Mouse (Mus musculus): ENCODE results near the gene Cdca4.
"Not testable (repeated sequence)": the region's sequence is repeated elsewhere in the genome, so short reads cannot be mapped to it uniquely, and the experiment has no call there.

Gene Cdca4

DNA sequence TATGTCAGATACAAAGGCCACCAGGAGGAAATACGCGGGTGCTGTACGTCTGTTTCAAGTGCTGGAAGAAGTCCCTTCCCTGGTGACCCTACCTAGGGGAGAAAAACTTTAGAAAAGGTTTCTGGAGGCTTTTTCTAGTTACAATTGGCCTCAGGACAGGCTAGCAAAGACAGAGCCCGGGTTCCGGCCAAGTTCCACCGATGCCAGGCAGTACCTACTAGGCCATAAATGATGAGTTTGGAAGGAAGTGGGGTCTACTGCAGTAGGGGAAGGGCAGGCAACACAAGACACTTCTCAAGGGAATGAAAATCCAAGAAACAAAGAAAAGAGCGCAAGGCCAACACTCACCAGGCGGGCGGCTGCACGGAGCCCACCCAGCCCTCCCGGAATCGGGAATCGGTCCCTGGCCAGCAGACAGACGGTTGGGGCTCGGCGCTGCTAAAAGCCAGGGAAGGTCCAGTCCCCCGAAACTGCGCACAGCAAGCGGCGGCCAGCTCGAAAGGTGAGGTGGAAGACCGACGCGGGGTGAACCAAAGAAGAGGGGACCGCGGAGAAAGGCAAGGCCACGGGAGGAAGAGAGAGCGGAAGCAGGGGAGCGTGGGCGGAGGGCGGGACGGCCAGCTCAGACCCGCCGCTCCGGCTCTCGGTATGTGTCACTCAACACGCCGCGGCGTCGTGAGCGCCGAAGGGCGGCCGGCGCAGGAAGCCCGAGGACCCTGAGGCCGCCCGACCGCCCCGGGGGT lies 551 bp downstream of the Cdca4 start:
- no peak for DNase-seq (ENCODE audit: extremely low read depth, insufficient read length, low spot score)

DNA sequence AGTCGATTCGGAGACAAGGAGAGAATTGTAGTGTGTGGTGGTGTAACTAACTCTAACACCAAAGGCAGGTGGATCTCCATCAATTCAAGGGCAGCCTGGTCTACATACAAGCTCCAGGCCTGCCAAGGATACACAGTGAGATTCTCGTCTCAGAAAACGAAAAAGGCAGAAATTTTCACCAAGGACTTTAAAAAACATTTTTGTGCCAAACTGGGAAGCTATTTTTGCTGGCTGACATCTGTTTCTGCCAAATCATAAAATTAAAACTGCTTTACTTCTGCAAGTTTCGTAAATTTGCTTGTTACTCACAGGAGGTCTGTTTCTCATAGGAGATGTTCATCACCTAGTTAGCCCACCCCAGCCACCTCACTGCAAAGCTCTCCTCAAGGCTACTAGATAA lies 3.3 kb downstream of the Cdca4 start:
- no peak for DNase-seq (ENCODE audit: extremely low read depth, insufficient read length, low spot score)

DNA sequence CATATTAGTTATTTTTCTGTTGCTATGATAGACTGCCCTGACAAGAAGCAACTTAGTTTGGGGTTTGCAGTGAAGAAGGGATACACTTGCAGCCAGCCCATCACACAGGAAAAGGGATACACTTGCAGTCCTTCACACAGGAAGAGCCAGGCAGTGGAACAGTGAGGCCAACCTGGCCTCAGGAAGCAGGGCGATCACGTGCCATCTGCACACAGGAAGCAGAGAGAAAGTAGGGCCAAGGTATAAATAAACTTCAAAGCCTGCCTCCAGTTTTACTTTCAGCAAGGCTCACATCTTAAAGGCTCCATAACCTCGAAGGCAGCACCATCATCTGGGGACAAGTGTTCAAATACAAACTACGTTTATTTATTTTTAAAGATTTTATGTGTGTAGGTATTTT lies 6.0 kb downstream of the Cdca4 start:
- no peak for DNase-seq (ENCODE audit: extremely low read depth, insufficient read length, low spot score)

DNA sequence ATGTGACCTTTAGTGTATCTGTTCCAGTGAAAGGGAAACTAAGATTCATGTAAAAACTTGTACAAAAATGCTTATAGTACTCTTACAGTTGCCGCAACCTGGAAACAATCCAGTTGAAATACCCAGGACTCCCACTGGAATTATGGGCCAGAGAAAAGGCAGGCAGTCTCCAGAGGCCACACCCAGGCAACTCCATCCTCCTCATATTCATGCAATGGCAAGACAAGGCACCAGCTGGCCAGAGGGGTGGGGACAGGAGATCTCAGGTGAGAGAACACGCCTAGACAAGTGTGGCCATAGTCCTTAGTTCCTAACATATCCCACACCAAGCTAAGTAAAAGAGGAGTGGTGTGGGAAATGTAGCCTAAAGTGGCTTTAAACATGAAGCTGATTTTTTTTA lies 6.5 kb downstream of the Cdca4 start:
- DNase-seq (ENCODE audit: extremely low read depth, insufficient read length, low spot score), result no peak

DNA sequence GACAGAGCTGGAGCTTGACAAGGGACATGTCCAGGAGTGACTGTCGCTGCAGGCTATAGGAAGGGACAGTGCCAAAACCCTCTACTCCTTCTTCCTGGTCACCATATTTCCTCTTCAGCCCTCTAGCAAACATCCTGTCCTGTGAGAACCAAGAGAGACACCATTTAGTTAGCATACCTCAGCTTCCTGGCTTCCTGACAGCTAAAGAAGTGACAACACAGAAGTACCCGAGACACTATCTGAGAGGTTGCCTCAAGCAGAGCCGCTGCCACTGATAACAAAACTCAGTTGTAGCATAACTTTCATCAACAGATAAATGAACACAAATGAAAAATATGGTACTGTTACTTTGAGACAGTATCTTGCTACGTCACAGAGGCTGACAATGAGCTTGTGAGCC lies 7.2 kb downstream of the Cdca4 start:
- no peak for DNase-seq (ENCODE audit: extremely low read depth, insufficient read length, low spot score)

DNA sequence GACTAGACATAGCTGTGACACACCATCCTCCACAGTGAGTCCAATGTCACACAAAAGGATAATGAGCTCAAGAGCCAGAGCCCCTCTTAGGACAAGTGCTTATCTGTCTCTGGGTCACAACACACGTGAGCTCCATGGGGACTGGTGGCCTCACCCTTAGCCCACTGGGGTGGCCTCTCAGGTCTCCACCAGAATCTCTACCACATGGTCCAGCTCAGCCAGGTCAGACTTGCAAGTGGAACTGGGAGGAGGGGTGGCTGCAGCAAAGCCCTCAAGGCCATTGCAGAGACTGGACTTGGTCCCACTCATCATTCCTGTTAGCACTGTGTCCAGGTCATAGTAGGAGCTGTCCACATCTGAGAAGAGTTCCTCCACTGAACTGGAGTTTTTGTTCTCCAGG lies 8.0 kb downstream of the Cdca4 start:
- DNase-seq (ENCODE audit: extremely low read depth, insufficient read length, low spot score), result no peak

DNA sequence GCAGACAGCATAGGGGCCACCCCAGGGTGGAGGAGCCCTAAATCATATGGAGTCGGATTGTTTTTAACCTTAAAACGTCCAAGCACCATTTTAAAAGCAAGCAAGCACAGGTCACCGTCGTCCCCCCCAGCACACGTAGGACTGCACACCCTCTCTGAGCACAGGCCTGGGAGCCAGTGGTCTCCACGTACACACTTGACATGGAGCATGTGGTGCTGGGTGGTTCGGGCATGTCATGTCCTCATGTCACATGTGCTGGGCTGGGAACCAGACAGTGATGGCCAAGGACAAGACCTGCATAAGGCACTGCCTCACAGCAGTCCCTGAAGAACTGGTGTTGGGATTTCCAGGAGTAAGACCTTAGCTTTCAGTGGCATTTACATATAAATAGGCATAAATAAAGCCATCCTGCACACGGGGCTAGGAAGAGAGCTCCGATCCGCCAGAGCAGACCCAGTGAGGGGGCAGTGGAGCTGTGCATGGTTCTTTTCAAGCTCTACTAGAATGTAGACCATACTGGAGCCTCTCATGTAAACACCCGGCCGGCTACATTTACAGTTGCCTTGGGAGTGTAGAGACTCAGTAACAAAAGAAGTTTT lies 8.7 kb downstream of the Cdca4 start:
- no peak for DNase-seq (ENCODE audit: extremely low read depth, insufficient read length, low spot score)

DNA sequence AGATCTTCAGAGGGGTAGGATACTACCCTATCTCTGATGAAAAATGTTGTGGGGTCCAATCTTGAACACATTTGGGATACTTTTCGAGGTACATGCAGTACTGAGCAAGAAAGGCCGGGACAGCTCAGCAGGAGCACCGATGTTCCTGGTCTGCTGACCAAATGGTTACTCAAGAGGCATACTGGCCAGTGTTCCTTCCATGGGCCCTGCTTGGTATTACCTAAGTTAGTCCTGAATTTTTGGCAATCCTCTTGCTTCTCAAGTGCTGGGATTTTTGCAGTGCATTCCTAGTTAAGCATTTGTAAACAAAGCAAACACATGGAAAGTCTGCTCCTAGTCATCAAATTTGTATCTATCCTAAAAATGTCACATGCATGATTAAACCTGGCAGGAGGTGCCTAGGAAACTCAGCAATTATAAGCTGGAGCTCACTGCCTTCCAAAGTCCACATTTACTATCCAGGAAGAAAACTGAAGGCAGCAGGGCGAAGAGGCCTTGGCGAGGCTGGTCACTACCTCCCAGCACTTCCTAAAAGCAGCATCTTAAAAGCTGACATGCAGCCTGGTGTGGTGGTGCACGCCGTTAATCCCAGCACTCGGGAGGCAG lies 10.1 kb downstream of the Cdca4 start:
- no peak for DNase-seq (ENCODE audit: extremely low read depth, insufficient read length, low spot score)

DNA sequence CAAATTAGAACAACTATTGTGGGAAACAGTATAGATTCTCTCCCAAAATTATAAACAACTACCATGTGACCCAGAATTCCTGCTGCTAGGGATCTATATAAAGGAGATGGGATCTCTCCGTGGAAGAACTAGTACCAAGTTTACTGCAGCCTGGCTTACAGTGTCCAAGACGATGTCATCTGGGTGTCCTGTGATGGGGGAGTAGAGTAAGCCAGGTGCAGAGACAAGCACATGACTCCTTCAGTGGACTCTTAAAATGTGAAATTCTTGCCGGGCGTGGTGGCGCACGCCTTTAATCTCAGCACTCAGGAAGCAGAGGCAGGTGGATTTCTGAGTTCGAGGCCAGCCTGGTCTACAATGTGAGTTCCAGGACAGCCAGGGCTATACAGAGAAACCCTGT lies 12.4 kb downstream of the Cdca4 start:
- DNase-seq (ENCODE audit: extremely low read depth, insufficient read length, low spot score), result not testable (repeated sequence)

DNA sequence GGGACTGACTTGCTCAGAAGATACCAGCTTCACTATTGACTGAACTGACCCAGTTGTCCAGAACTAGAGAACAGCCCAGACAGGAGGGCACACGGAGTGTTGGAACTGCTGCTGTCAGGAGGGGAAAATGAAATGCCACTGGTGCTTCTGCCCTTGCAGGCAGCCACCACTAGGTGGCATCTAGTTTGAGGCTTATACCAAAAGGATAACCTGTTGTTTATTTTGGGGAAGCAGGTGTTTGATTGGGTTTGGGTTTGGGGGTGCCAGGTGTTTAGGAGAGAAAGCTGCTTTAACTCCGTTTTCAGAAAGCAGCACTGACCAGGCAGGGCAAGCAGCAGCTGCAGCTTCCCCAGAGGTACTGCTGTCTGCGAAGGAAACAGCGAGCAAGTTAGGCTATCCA lies 12.9 kb downstream of the Cdca4 start:
- DNase-seq (ENCODE audit: extremely low read depth, insufficient read length, low spot score), result no peak

DNA sequence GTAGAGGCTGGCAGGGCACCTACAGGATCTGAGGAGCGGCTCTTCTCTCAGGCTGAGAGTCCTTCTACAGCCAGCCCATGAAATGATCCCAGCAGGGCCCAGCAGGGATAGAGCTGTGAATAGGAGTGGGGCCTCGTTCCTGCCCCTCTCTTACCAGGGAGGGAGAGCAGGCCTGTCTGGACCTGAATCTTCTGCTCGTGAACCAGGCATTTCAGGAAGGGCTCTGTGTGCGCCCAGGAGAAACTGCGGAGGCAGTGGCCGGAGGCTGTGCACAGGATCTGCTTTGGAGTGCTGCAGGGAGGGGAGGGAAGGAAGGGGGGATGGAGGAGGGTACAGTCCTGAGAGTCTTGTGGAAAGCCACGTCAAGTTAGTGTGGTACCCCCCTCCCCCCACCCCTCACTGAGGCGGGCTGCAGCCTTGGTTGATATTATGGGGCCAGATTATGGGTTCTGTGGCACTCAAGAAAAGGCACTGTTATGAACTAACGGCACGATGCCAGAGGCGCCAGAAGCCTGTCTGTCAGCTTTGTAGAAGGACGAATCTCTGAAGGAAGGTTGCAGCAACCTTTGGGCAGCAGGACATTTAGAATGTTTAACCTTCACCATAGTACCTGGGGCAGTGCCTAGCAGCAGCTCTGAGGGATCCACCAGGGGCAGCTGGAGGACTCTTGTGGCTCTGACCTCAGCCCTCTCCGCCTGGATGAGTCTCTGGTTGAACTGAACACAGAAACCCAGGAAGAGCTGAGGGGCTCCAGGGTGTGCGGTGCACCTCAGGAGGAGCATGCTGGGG lies 14.3 kb downstream of the Cdca4 start:
- no peak for DNase-seq (ENCODE audit: extremely low read depth, insufficient read length, low spot score)

DNA sequence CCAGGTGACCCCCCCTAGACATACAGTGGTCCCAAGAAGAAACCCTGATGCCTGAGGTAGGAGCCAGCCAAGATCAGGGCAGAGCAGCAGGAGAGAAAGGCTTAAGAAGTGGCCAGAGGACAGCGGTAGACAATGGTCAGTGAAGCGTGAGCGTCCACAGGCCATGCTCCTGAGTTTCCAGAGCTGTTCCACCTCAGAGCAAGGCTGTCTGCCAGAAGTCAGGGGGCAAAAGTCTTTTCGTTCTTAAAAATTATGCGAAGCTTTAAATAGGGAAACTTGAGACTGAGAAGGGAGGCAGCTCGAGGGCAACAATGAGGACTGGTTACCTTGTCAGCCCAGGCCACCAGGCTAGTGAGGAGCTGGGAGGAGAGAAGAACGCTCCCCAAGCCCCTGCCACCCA lies 15.9 kb downstream of the Cdca4 start:
- no peak for DNase-seq (ENCODE audit: extremely low read depth, insufficient read length, low spot score)

DNA sequence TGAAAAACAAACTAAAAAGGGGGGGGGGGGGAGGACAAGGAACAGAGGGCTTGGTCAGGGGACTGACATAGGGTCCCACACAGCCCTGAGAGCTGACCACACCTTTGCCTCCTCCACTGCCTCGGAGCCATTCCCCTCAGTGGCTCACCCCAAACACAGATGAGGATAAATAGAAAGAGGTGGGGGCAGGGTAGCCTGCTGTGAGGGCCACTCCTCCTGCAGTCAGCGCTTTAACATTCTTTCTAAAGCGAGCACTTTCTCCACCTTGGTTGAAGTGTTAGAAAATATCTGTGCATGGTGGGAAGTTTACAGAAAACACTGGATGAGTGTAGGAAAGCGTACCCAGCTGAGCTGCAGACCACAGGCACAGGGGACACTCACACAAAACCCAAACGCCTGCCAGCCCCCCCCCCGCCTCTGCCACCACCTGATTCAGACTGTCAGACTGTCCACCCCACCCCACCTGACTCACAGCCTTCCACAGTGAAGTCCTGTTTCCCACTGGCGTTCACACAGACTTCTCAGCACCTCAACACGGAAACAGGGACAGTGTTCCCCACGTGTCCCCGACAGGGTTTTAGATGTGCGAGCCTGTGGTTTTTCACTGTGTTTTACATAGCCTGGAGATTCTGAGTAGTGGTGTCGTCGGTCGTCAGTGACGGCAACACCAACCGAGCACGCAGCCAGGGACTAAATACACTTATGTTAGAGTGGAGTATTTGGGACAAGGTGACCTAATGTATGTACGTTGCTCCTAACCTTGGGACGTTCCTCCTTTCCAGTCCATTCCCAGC lies 18.9 kb downstream of the Cdca4 start:
- no peak for DNase-seq (ENCODE audit: extremely low read depth, insufficient read length, low spot score)

DNA sequence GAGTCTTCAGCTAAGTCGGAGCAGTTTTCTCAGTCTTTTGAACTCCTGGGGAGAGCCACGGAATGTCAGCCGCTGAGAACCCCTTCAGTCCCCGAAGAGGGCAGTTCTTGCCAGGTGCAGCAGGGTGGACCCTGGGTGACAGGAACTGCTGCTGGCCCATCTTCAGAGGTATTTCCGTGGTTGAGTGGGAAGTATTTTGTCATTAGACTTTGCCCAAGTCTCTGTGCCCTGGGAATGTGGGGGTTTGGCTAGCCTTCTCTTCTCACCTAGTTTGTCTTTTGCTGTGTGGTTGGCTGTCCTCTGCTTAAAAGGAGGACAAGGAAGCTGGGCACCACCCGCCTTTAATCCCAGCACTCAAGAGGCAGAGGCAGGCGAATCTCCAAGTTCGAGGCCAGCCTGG lies 19.6 kb downstream of the Cdca4 start:
- DNase-seq (ENCODE audit: extremely low read depth, insufficient read length, low spot score), result no peak

DNA sequence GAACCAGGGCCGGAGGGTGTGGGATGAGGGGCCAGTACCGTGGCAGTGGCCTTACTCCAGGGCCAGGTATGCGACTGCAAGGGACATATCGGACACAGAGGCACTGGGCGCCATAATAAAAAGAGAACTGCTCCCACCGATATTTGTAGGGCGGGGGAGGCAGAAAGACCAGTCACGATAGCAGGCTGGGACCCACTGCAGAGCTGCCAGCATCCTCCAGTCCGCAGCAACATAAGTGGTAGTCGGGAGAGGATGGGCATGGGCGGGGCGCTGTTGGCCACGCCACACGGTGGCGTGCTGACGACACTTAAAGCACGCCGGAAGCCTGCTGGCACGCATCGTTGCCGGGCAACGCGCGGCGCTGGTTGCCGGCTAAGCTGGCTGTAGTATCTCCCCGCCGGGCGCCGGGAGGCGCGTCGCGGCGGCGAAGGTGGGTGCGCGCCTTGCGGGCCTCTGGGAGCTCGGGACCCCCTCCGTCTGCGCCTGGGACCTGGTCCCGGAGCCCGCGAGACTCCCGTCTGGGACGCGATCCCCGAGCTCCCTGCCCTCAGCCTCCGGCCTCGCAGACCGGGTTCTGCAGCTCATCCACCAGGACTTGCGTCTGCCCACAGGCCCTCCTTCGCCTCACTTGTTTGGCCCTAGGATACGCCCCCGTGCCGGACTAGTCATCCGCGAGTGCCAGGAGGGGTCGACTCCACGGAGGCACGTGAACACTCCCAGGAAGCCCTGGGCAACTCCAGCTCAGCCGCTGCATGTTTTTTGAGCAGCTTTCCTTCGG lies 20.4 kb downstream of the Cdca4 start, which contains the start of gene Clba1:
Gene Clba1, plus strand, starts transcription at position 351 of the 778 bp plus-strand sequence.
- peak; percentile 98 for DNase-seq (ENCODE audit: extremely low read depth, insufficient read length, low spot score)

DNA sequence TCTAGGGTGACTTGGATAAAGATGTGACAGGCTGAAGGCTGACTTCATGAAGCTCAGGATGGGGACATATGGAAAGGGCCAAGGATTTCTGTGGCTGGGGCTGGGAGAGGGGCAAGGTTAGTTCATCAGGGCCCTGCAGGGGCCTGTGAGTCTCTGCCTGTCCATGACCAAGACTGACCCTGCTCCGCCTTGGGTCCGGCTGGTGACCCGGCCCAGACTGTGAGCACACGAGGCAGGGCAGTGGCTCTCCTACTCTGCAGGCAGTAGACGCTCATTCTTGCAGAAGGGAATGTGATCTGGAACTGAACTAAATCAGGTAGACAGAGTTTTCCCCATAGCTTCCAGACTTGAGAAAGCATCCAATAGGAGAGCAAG lies 21.0 kb downstream of the Cdca4 start:
- no peak for DNase-seq (ENCODE audit: extremely low read depth, insufficient read length, low spot score)

DNA sequence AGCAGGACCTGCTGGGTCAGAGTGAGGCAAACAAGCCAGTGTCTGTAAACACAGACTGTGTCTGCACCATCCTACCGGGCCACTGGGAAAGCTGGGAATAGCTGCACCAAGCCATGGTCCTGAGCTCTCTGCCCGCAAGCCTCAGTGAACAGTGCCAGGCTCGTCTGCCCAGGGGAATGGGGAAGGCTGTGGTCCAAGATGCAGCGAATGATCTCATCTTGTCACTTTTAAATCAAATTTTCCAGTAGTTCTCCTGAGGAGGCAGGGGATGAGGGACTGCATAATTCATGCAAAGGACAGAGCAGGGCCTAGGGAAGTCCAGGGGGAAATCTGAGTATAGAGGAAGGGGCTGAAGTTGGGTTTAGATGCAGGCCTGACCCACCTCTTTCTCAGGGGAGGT lies 21.4 kb downstream of the Cdca4 start:
- DNase-seq (ENCODE audit: extremely low read depth, insufficient read length, low spot score), result peak; percentile 43

DNA sequence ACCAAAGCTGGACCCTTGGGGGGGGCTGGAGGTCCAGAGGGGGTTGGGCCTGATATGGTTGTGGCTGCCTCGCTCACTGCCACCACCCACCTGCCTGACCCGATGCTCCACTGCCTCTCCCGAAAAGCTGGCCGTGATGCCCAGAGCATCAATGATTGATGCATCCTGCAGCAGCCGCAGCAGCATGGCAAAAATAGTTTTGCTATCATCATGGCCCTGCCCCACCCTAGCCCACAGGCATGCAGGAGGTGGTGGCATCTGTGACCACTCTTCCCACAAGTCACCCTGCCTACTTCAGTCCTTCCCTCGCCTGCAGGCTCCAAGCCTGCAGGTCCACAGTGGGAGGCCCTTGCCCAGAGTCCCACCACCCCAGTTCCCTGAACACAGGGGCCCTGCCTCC lies 23.2 kb downstream of the Cdca4 start:
- DNase-seq (ENCODE audit: extremely low read depth, insufficient read length, low spot score), result peak; percentile 60

DNA sequence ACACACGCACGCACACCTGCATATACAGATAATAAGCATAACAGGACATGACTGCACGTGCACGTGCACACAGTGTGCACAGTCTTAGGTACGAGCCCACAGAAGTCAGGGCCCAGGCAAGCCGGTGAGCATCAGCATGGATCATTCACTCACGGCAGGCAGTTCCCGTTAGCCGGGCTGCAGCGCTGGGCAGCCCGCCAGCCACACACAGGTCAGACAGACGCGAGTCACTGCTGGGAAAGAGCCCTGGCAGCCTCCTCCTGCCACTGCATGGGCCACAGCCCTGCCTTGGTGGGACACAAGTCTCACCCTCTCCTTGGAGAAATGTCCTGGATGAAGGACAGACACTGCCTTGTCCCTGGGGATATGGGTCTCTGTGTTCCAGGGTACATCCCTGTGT lies 25.2 kb downstream of the Cdca4 start:
- DNase-seq (ENCODE audit: extremely low read depth, insufficient read length, low spot score), result peak; percentile 66

DNA sequence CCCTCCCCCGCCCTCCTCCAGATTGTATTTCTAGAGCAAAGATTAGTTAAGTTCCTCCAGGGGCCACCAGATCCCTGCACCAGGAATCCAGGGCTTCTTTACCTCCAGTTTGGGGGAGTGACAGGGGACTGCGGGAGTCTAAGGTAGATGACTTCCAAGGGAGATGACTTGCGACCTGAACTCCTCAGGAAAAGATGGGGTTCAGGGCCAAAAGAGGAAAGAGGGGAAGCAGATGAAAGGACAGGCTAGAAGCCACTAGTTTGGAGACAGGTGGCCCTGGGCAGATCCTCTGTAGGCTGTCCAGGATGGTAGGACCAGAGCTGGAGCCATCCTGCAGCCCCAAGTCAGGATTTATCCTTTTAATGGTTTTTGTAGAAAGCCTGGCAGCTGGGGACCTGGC lies 26.3 kb downstream of the Cdca4 start:
- DNase-seq (ENCODE audit: extremely low read depth, insufficient read length, low spot score), result no peak
